Mouse (Mus musculus) neural tube, embryonic 11.5 days (tissue): Measurements from ENCODE around the gene Lyrm4. TPM values are rescaled to one million over a fixed set of nuclear protein-coding genes. Genes with fewer than 3 reads are reported as not detected.

Source experiments
- ATAC-seq: fragments of 200-750 bp; cut with Nextera tagmentation; 2 replicates; pipeline ENCODE4 v1.8.0; 2017; ENCODE audit warnings: moderate number of reproducible peaks, mild to moderate bottlenecking, moderate TSS enrichment, moderate library complexity; ENCODE audit not compliant: insufficient read depth, low FRiP score, low TSS enrichment
- DNase-seq: peaks from one replicate; pipeline ENCODE4 v3.0.0-alpha.2; 2015; ENCODE audit warnings: low spot score
- H3K27ac ChIP-seq: fragments of 300-500 bp; sonication (generic); 2 replicates; pipeline ENCODE4 v1.5.1; 2014; ENCODE audit warnings: low read depth, mild to moderate bottlenecking, low read length
- H3K27me3 ChIP-seq: fragments of 300-500 bp; sonication (generic); 2 replicates; pipeline ENCODE4 v1.6.1; 2014; ENCODE audit warnings: mild to moderate bottlenecking, low read length, mixed read lengths; ENCODE audit not compliant: control insufficient read depth, insufficient read depth
- H3K36me3 ChIP-seq: fragments of 300-500 bp; sonication (generic); 2 replicates; pipeline ENCODE4 v1.6.1; 2014; ENCODE audit warnings: mild to moderate bottlenecking, low read length, moderate library complexity, mixed read lengths; ENCODE audit not compliant: control insufficient read depth, insufficient read depth
- H3K4me1 ChIP-seq: fragments of 300-500 bp; sonication (generic); 2 replicates; pipeline ENCODE4 v1.6.1; 2014; ENCODE audit warnings: low read length, mixed read lengths; ENCODE audit not compliant: control insufficient read depth, insufficient read depth
- H3K4me2 ChIP-seq: fragments of 300-500 bp; sonication (generic); 2 replicates; pipeline ENCODE4 v1.6.1; 2014; ENCODE audit warnings: low read depth, mild to moderate bottlenecking, moderate library complexity
- H3K4me3 ChIP-seq: fragments of 300-500 bp; sonication (generic); 2 replicates; pipeline ENCODE4 v1.5.1; 2014; ENCODE audit warnings: low read depth, low read length
- H3K9ac ChIP-seq: fragments of 300-500 bp; sonication (generic); 2 replicates; pipeline ENCODE4 v1.6.1; 2014; ENCODE audit warnings: mild to moderate bottlenecking, low read length
- H3K9me3 ChIP-seq: fragments of 300-500 bp; sonication (generic); 2 replicates; pipeline ENCODE4 v1.6.1; 2016; ENCODE audit warnings: low read length; ENCODE audit not compliant: control insufficient read depth
- WGBS: fragments of 180-500 bp; shearing (Covaris S2); extraction: QIAGEN DNeasy Blood & Tissue Kit; methylation state at CpG from one replicate; pipeline ENCODE4 v1.1.7; 2014; 5-methylcytosine and 5-hydroxymethylcytosine counted together
- polyA plus RNA-seq: library from polyadenylated mRNA; unstranded; fragments of >200 nt; fragmentation: Nextera tagmentation; extraction: Ambion mirVana; gene quantifications from 2 replicates; pipeline ENCODE4 v1.2.1, GENCODE M21; 2014

Lyrm4 gene
- polyA plus RNA-seq, 1 experiment from 2014 or later, result 21.7 TPM

DNA sequence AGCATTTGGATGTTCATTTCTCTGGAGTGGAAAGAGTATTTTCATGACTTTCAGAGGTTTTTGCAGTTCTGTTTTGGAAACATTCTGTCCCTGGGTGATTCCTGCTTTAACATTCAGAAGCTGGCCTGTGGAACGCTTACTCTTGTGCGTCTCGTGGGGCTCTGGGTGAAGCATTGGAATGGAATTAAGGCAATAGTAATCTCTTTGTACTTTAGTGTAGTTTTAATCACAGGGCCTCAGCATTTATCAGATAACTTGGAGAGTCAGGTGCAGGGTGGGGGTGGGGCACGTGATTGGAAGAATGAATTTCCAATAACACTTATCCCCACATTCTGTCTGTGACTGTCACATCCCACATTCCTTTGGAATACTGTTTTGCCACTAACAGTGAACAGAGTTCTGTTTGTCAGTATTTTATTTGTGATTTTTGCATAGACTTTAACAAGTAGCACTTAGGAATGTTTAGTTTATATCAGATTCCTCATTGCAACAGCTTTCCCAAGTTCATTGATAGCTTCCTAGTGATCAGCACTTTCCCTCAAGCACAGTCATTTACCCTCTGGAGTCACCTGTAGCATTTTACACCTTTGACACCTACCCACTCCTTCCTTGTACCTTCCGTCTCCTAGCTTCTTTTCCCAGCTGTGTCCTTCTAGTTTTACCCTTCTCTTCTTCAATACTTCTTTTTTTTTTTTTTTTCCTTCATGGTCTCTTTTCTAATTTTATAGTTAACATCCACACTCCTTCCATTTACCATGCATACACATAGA lies 23.1 kb upstream of the Lyrm4 start:
- Histone ChIP-seq H3K4me3 (no peak overlapping the region), H3K27me3 (no peaks in the 10 kb centered on the region)
- 85% methylated on average over 5 of the region's 5 CpGs for WGBS

DNA sequence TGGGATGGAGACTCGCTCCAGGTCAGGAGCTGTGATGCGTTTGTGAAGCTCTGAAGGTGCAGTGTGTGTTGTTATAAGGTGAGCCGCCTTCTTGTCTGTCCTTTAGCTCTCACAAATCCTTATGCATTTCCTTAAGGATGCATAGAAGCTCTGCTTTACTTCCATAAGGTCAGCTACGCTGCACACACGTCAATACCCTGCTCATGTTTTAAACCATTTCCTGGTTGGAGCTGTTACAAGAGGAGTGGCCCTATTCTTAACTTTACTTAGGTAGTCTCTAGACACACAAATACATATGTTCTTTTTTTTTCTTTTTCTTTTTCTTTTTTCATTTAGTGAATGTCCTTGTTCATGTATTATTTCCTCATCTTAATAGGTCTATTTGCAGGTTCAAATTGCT lies 22.4 kb upstream of the Lyrm4 start:
- DNase-seq (no peak), ATAC-seq (no peak)
- Histone ChIP-seq H3K9ac (no peak overlapping the region), H3K27ac (no peak overlapping the region), H3K4me2 (no peak overlapping the region), H3K4me3 (no peak overlapping the region), H3K9me3 (no peaks in the 10 kb centered on the region), H3K27me3 (no peaks in the 10 kb centered on the region), H3K4me1 (no peaks in the 10 kb centered on the region), H3K36me3 (no peaks in the 10 kb centered on the region)
- WGBS, result 81% methylated on average over 5 of the region's 5 CpGs

More for the DNA sequence above, 23.1 kb upstream of the Lyrm4 start:
- no peaks in the 10 kb centered on the region for H3K4me1 ChIP-seq
- DNase-seq, result no peak
- H3K36me3 ChIP-seq, result no peaks in the 10 kb centered on the region
- no peak overlapping the region for H3K27ac ChIP-seq
- H3K9me3 ChIP-seq, result no peaks in the 10 kb centered on the region
- H3K4me2 ChIP-seq, result no peak overlapping the region
- ATAC-seq, result no peak
- no peak overlapping the region for H3K9ac ChIP-seq

DNA sequence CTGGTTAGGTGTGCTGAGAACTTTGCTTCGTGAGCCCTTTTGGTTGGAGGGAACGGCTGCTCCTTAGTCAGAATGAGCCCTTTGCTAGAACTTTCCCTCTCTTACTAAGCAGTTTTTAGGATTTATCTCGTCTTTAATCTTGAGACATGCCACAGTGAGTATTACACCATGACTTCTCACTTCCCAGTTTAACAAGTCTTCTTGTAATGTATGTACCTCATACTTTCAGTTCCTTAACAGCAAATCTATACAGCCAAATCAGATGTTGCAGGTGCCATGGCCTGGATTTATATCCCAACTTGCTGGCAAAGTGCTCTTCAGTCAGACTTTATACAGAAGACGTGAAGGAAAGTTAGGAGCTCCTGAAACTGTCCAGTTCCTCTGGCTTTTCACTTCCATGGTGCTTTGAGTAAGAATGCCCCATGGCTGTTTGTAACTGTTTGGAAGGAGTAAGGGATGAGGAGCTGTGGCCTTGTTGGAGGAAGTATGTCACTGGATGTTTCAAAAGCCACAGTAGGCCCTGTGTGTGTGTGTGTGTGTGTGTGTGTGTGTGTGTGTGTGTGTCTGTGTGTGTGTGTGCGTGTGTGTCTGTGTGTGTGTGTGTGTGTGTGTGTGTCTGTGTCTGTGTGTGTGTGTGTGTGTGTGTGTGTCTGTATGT lies 14.8 kb upstream of the Lyrm4 start:
- 90% methylated on average over 4 of the region's 5 CpGs for WGBS
- Histone ChIP-seq H3K9ac (no peak overlapping the region), H3K4me1 (no peaks in the 10 kb centered on the region), H3K27me3 (no peaks in the 10 kb centered on the region), H3K9me3 (no peaks in the 10 kb centered on the region), H3K4me3 (no peak overlapping the region), H3K27ac (no peak overlapping the region), H3K36me3 (no peaks in the 10 kb centered on the region), H3K4me2 (no peak overlapping the region)
- no peak for ATAC-seq
- DNase-seq, result no peak

DNA sequence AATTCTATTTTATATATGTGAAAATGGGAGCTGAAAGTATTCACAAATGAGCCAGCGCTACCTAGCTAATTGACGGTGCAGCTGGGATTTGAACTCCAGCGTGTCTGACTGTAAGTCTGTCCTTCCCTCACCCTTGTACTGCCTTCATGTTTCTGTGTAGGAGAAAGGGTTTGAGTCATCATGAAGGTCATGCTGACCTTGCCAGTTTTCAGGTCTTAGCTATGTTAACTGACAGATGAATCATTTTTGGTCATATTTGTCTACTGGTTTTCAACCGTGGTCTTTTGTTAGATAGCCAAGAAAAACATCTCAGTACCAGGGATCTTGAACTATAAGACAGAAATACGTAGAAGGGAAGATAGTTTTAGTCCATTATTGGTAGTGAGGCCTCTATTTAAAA lies 14.1 kb upstream of the Lyrm4 start:
- H3K36me3 ChIP-seq, result no peaks in the 10 kb centered on the region
- H3K9ac ChIP-seq, result no peak overlapping the region
- WGBS, result 94% methylated on average over 5 of the region's 5 CpGs
- no peaks in the 10 kb centered on the region for H3K27me3 ChIP-seq
- no peaks in the 10 kb centered on the region for H3K9me3 ChIP-seq
- H3K27ac ChIP-seq, result no peak overlapping the region
- ATAC-seq, result no peak
- no peaks in the 10 kb centered on the region for H3K4me1 ChIP-seq
- no peak overlapping the region for H3K4me3 ChIP-seq
- H3K4me2 ChIP-seq, result no peak overlapping the region
- DNase-seq, result no peak

DNA sequence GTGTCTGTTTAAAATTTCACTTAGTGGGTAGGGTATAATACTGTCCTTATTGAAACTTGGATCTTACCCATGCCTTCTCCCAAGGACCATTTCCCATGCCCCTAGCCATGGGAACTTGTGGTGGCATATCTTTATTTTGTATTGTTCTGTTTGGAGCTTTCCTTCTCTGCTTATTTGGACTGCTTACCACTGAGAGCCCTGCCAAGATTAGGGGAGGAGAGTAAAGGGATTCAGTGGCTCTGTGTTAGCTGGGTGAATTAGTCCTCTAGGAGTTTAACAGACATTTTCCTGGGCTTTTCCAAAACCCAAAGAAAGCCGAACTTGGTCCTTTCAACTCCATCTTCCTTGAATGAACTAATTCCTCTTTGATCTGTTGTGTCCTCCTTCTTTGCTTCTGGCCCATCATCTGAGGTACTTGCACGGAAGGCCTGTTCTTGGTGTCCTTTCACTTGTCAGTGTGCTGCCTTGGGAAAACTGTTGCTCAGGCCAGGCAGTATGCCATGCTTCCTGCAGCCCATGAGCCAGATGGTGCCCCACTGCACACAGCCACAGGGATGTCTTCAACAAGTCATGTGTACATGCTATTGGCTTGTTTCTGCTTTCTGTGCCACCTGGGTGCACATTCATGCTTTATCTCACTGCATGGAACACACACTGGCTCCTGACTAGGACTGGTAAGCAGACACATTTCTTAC lies 12.2 kb upstream of the Lyrm4 start:
- no peak for DNase-seq
- WGBS, result 93% methylated on average over 2 of the region's 2 CpGs

DNA sequence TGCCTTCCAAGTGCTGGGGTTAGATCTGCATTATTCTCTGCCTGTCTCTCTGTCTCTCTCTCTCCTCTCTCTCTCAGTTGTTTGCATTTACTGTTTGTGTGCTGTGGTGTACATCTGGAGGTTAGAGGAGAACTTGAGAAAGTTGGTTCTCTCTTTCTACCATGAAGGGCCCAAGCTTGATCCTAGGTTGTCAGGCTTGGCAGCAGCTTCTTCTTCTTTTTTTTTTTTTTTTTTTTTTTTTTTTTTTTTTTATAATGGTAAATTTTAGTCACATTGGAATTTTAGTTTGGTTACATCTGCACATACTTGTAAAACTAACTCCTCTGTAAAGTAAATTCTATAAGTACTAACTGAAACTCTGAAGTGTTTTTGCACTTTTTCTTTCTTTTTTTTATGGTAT lies 3.3 kb upstream of the Lyrm4 start:
- ATAC-seq (no peak), DNase-seq (no peak)
- no peak overlapping the region for H3K9ac ChIP-seq
- H3K4me1 ChIP-seq, result no peaks in the 10 kb centered on the region
- no peak overlapping the region for H3K27ac ChIP-seq
- no peaks in the 10 kb centered on the region for H3K36me3 ChIP-seq
- H3K4me3 ChIP-seq, result no peak overlapping the region
- no peak overlapping the region for H3K4me2 ChIP-seq
- no peaks in the 10 kb centered on the region for H3K27me3 ChIP-seq
- H3K9me3 ChIP-seq, result no peaks in the 10 kb centered on the region

More for the DNA sequence above, 12.2 kb upstream of the Lyrm4 start:
- H3K4me3 ChIP-seq, result no peak overlapping the region
- no peak overlapping the region for H3K27ac ChIP-seq
- no peaks in the 10 kb centered on the region for H3K4me1 ChIP-seq
- H3K9ac ChIP-seq, result no peak overlapping the region
- no peaks in the 10 kb centered on the region for H3K9me3 ChIP-seq
- H3K27me3 ChIP-seq, result no peaks in the 10 kb centered on the region
- no peak for ATAC-seq
- H3K36me3 ChIP-seq, result no peaks in the 10 kb centered on the region
- no peak overlapping the region for H3K4me2 ChIP-seq

DNA sequence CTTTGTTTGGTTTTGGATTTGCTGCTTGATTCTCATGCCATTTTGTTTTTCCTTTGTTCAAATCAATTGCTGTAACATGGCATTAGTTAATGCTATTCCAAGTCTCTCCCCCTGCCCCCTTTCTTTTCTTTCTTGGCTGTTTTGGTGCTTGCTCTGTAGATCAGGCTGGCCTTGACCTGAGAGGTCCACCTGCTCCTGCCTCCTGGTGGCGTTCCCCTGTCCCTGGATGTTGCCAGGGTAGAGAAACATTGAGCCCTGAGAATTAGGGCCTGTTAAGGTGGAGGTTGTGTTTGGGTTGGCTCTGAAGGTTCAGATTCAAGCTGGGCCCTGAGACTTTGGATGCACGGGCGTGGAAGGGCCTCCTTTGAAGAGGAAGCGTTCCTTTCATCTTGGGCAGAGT lies 2.4 kb upstream of the Lyrm4 start:
- H3K4me1 ChIP-seq, result no peaks in the 10 kb centered on the region
- H3K4me3 ChIP-seq, result no peak overlapping the region
- WGBS, result 78% methylated on average over 4 of the region's 4 CpGs
- no peak overlapping the region for H3K4me2 ChIP-seq
- DNase-seq (no peak), ATAC-seq (no peak)
- no peak overlapping the region for H3K9ac ChIP-seq
- H3K9me3 ChIP-seq, result no peaks in the 10 kb centered on the region
- H3K27ac ChIP-seq, result no peak overlapping the region
- no peaks in the 10 kb centered on the region for H3K36me3 ChIP-seq
- no peaks in the 10 kb centered on the region for H3K27me3 ChIP-seq

DNA sequence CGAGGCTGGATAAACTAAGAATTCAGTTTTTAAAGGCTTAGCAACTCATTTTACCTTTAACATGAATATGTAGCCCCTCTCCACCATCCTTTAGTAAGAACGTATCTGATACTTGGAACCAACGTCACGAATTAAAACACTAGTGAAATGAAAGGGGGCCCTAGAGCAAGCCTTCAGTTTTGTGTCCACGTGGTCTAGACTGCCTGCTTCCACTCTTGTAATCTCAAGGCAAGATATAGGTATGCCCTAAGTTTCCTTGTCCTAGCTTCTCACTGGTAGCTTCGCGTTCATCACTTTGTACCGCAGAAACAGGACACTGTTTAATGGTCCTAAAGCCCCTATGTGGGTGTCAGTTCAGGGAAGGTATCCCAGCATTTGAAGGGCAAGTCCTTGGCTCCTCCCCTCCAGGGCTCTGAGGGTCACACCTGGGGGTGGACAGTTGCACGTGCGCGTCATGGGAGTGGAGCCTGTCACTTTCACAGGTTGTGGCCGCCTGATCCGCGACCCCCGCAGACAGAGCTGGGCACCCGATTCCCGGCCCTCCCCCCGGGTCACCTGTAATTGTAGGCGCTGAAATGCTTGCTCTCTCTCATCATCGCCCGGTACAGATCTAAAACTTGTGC lies 695 bp downstream of the Lyrm4 start:
- WGBS, result 9% methylated on average over 21 of the region's 21 CpGs
- no peaks in the 10 kb centered on the region for H3K9me3 ChIP-seq
- peak overlapping the region; percentile 71 for H3K9ac ChIP-seq
- peak; percentile 3; the same call in 1 of the 2 replicates for ATAC-seq
- no peak for DNase-seq
- H3K4me2 ChIP-seq, result peak overlapping the region; percentile 73
- no peaks in the 10 kb centered on the region for H3K4me1 ChIP-seq
- no peaks in the 10 kb centered on the region for H3K27me3 ChIP-seq
- peak overlapping the region; percentile 68 for H3K4me3 ChIP-seq
- H3K36me3 ChIP-seq, result no peaks in the 10 kb centered on the region
- no peak overlapping the region for H3K27ac ChIP-seq
